Mouse (Mus musculus) erythroblast, embryonic 14.5 days (primary cell): ENCODE measurements around the gene Tmx4.

Experiments used
- GATA1 ChIP-seq: IDR thresholded peaks from 2 replicates; pipeline ENCODE4 v1.6.1; 2012; ENCODE audit warnings: low read length, inconsistent platforms, mixed read lengths
- TAL1 ChIP-seq: IDR thresholded peaks from 3 replicates; pipeline ENCODE4 v1.6.1; 2012; ENCODE audit warnings: low read length, inconsistent platforms, mixed read lengths

- TF ChIP-seq GATA1 (no peak), TAL1 (no peak)
These were observed 8.8 kb upstream of the Tmx4 start for GRCm38 (mm10) chr2:134652759-134653158.
